In genomic region chr5:119325681-119326255, GRCm38 (mm10) we compare ENCODE assay signal across 18 mouse cellular contexts.
DNase-seq lines count a peak whose midpoint lies in the region; TF ChIP-seq lines count a peak whose summit lies in the region.
"Had no signal": no experiment of that assay in that cellular context is flagged by ENCODE, and none has a peak within 500 bp of the region (broad histone marks: within the 10 kb centered on the region; RNA-seq: fewer than 3 reads in every experiment).

No protein-coding gene starts in this region.

- no peak for TF ChIP-seq POLR2A in kidney, adult 2 months (IDR thresholded peaks at IDR 0.05; ENCODE audit: low read depth, low read length)

- peak; percentile 24 for DNase-seq in kidney, adult 2 months
- no peak for DNase-seq in kidney, adult 11 months
- DNase-seq in adrenal gland, adult 18-20 months (ENCODE audit: low spot score in 2 of 2): peak; percentile 41
- peak; percentile 68 for DNase-seq in adrenal gland, postnatal 14 days
- DNase-seq in lung, postnatal 14 days: peak; percentile 60
- DNase-seq in cerebellum, adult 8-10 months: no peak
- DNase-seq in urinary bladder, adult 2 months (ENCODE audit: low spot score): no peak
- DNase-seq: B cell, adult 2 months; cerebellum, adult 11-12 months; forebrain, postnatal 0 days; gastrocnemius, adult 2 months; retina, postnatal 1 day; thymus, adult 18-20 months had no signal

- no peaks in the 10 kb centered on the region for H3K27me3 ChIP-seq in kidney, adult 2 months (replicated peaks; ENCODE audit: control insufficient read depth, insufficient read depth, low read length)
- H3K27me3 ChIP-seq: hindbrain, embryonic 15.5 days; neural tube, embryonic 13.5 days had no signal

- no peak for TF ChIP-seq CTCF in kidney, adult 2 months (conservative IDR thresholded peaks at IDR 0.05; ENCODE audit: insufficient read depth, insufficient read length, low read depth, low read length)

- H3K4me3 ChIP-seq in kidney, adult 2 months (ENCODE audit: insufficient read depth, low read depth, low read length): no peak overlapping the region
- H3K4me3 ChIP-seq: gastrocnemius, adult 2 months; hindbrain, embryonic 15.5 days; left cerebral cortex, adult 2 months; limb, embryonic 10.5 days; midbrain, embryonic 12.5 days; neural tube, embryonic 13.5 days had no signal

- H3K36me3 ChIP-seq in kidney, adult 2 months (ENCODE audit: control insufficient read depth, insufficient read depth, low read length): no peaks in the 10 kb centered on the region
- H3K36me3 ChIP-seq: hindbrain, embryonic 15.5 days; limb, embryonic 10.5 days; midbrain, embryonic 12.5 days; neural tube, embryonic 13.5 days had no signal

- H3K4me1 ChIP-seq in kidney, adult 2 months (ENCODE audit: control insufficient read depth, insufficient read depth, low read length): no peaks in the 10 kb centered on the region
- H3K4me1 ChIP-seq: hindbrain, embryonic 15.5 days; neural tube, embryonic 13.5 days had no signal

- WGBS in kidney, adult 2 months: 54% methylated on average over 13 of the region's 13 CpGs

- H3K27ac ChIP-seq in kidney, adult 2 months (ENCODE audit: insufficient read depth, low read depth, low read length): no peak overlapping the region
- H3K27ac ChIP-seq: gastrocnemius, adult 2 months; hindbrain, embryonic 15.5 days; left cerebral cortex, adult 2 months; limb, embryonic 10.5 days; midbrain, embryonic 12.5 days; neural tube, embryonic 13.5 days had no signal

Comparison
In these comparisons a context has a peak if more than half of its experiments do, and no peak if none do; other contexts are left out.
1. DNase-seq: peak in kidney, adult 2 months (single experiment), adrenal gland, adult 18-20 months (2 of 2), adrenal gland, postnatal 14 days (single experiment) and lung, postnatal 14 days (single experiment); none in kidney, adult 11 months (single experiment), cerebellum, adult 8-10 months (single experiment) and urinary bladder, adult 2 months (single experiment).